Mouse (Mus musculus): ENCODE measurements around the gene Slc2a3.
"Not testable (repeated sequence)": the region's sequence is repeated elsewhere in the genome, so short reads cannot be mapped to it uniquely, and the experiment has no call there.

The Slc2a3 gene

GRCm38 (mm10) chr6:122764446-122765297, 36.8 kb downstream of the Slc2a3 start:
- peak; percentile 93 for DNase-seq (ENCODE audit: low read depth, low spot score)

DNA sequence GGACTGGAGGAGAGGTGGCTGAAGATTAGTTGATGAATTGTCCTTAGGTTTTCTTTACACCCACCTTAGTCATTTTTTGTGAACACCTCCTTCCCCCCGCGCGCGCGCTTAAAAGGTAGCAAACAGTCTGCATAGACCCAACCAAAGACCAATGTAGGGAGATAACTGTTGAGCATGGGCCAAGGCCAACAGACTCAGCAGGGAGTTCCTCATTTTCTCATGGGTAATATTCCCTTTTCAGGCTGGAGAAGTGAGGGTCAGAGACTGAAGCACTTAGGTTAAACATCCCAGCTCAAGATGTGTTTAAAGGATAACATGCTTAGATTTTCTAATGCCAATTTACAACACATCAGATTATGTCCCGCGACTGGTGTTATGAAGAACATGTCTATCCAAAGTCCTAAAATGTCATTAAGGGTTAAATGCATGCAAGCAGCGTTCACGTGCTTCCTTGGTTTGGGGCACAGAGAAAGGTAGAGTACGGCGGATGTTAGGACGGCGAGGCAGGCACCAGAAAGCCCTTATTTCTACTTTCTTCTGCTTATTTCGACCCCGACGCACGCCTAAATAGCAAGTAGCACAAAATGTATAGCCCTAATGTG, 37.5 kb downstream of the Slc2a3 start:
- DNase-seq (ENCODE audit: low read depth, low spot score) = peak; percentile 31

- DNase-seq (ENCODE audit: low read depth, low spot score) = peak; percentile 69
Observed at GRCm38 (mm10) chr6:122762952-122763700, 38.3 kb downstream of the Slc2a3 start.

DNA sequence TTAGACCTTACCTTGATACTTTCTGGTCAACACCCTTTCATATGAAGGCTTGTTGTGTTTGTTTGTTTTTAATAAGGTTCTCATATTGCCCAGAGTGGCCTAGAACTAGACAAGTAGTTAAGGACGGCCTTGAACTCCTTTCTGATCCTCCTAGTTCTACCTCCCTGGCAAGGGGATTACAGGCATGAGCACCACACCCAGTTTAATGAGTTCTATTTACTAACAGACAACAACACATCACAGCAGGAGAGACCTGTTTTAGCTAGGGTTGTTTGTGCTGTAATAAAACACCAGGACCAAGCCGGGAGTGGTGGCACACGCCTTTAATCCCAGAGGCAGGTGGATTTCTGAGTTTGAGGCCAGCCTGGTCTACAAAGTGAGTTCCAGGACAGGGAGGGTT, 39.0 kb downstream of the Slc2a3 start:
- DNase-seq (ENCODE audit: low read depth, low spot score) = peak; percentile 93

DNA sequence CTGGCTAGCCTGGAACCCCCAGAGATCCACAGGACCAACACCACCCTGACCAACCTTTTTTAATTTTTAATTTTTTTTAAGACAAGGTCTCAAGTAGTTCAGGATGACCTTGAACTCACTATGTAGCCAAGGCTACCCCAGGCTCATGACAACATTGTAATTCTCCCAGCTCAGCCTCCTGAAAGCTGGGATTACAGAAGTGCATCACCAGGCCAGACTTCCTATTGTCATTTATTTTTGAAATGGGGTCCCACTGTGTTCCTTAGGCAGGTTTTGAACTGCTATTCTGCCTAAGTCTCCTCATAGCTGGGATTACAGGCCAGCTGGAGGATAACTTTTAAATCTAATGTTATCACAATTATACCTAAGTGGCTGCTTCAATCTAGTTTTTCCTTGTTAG, 39.5 kb downstream of the Slc2a3 start:
- peak; percentile 61 for DNase-seq (ENCODE audit: low read depth, low spot score)

DNA sequence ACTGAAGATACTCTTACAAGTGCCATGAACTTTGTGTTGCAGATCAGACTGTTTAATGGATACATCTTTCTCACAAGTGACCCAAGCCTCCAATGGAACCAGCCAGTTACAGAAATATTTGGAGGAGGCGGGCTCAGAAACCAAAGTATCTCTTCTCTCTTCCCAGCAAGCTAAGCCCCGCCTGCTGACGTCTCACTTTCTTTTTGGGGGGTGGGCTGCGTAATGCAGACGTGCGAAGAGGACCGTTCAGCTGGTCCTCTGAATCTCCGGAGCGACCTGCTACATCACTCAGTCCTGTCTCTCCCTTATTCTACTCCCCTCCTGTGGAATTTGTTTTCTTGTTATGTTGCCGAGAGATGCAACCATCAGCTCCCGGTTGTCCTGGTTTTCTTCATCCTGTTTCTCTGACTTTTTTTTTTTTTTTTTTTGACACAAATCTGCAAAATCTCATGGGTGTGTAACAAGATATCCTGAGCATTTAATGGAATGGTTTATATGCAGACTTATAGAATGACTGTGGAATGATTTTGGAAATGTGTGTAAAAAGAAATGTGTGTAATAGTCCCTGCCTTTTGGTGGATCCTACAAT, 40.3 kb downstream of the Slc2a3 start:
- peak; percentile 91 for DNase-seq (ENCODE audit: low read depth, low spot score)

GRCm38 (mm10) chr6:122758732-122759131, 42.7 kb downstream of the Slc2a3 start:
- no peak for DNase-seq (ENCODE audit: low read depth, low spot score)

GRCm38 (mm10) chr6:122755913-122756312, 45.5 kb downstream of the Slc2a3 start:
- DNase-seq (ENCODE audit: low read depth, low spot score) = no peak

DNA sequence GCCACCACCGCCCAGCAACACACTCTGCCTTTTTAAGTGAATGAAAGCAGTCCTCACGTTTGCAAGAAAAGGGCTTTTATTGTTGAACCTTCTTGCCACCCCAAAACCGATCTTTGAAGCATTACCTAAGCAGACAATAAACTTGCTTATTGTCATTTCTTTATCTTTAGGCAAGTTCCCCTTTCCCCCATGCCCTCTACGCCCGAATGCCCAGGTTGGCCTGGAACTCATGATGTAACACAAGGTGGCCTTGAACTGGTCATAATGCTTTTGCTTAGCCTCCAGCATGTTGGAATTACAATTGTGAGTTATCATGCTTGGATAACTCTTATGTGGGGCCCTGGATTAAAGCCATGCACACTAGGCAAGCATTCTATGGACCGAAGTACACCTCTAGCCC, 50.9 kb downstream of the Slc2a3 start:
- no peak for DNase-seq (ENCODE audit: low read depth, low spot score)

DNA sequence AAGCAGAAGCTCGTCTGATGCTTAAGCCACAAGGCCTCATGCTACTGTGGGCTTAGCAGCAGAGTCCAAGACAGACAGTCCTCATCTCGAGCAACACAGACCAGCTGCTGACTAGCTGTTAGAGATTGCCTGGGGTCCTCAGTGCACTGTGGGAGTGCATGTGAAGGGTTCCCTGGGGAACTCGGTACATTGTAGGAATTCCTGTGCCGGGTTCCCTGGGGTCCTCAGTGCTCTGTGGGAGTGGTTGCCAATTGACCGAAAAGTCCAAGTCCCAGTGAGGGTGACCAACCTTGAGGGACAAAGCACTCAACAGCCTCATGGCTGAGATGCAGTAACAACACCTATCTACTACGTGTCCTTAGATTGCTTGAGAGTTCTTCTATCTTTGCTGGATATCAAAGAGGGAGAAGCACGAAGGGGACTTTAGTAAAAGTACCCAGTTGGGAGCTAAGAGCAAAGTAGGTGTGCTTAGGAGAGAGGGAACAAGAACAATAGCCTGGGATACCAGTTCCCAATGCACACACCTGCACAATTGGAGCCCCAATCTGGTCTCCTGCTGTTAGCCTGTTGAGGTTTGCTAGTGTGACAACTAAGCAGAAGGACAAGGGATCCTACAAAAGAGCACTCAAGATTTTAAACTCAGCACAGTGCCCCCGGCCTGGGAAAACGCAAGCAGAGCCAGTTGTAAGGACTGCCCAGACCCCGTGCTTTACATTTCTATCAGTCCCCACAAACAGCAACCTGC, 56.8 kb downstream of the Slc2a3 start:
- DNase-seq (ENCODE audit: low read depth, low spot score) = peak; percentile 64

- peak; percentile 80 for DNase-seq (ENCODE audit: low read depth, low spot score)
Observed at GRCm38 (mm10) chr6:122743353-122743752, 58.1 kb downstream of the Slc2a3 start.

DNA sequence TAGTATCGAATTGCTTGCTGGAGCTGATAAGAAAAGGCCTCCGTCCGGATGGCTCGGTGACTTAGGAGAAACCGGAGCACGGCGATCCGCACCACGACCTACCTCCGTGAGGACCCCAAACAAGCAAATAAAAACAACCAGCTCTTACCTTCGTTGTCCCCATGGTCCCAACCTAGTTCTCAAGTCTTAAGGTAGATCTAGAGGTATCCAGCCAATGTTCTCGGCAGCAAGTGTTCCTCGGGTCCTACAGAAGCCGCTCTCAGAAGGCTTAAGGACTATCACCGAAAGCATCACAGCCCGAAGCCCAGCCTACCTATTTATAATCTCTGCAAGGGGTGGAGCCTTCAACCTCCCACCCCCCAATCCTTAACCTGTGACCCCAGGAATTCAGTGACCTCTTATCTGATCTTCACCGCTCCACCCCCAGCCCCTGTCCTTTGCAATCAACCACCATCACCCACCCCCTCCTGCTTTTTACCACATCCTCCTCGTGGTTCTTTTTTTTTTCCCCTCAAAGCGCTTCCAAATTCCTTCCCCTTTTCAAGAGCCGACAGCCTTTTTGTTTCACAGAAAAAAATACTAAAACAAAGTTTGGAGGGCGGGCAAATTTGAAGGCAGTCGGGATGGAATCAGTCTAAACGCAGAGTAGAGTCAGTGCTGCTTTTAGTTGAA, 59.1 kb downstream of the Slc2a3 start:
- DNase-seq (ENCODE audit: low read depth, low spot score) = peak; percentile 96

DNA sequence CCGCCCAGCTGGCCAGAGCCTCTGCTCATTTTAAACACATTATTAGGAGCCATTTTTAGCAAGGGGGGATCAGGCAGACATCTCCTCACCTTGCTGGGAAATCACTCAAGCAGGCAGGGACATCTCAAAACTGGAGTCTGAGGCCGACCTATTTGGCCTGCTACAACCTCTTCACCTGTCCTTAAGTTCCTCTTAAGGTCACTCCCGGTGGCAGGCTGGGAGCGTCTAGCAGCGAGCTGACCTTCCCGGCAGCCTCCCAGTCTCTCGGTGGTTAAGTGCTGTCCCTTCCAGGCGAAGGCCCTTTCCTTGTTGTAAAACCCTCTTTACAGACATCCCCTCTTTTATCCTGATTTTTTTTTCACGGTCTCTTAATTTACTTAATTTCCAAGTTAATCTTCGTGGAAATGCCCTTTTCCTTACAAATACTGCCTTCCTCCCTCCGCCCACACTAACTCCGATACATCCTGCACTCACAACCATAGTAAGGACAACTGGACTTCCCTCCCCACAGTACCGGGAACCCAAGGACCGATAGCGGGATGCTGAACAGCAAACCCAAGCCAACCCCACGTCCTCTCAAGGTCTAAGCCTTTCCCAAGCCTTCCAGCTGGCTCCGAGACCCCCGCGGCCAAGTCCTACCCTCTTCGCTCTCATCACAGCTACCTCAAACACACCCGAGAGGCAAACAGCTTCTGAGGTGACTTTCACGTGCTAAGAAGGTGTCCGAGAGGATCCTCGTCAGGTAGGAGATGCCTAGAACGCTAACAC, 59.8 kb downstream of the Slc2a3 start:
- no peak for DNase-seq (ENCODE audit: low read depth, low spot score)

GRCm38 (mm10) chr6:122739952-122740351, 61.5 kb downstream of the Slc2a3 start:
- DNase-seq (ENCODE audit: low read depth, low spot score) = peak; percentile 95

DNA sequence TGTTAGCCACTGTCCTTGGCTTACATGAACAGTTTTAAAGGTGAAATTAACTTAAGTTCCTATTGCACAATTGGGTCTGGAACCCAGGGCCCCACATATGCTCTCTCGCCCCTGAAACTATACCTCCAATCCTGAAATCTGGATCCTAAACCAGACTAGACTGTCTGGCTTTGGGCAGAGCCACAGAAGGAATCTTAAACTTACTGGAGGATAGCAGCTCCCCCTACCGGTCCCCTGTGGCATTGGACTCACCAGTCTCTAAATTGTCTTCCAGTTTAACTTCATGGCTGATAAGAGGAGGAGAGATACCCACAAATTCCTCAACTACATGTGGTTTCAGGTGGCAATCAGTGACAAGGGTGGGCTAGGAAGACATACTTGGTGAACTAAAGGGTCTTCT, 81.5 kb downstream of the Slc2a3 start:
- peak; percentile 88 for DNase-seq (ENCODE audit: low read depth, low spot score)

GRCm38 (mm10) chr6:122718224-122718623, 83.2 kb downstream of the Slc2a3 start:
- DNase-seq (ENCODE audit: low read depth, low spot score) = not testable (repeated sequence)

DNA sequence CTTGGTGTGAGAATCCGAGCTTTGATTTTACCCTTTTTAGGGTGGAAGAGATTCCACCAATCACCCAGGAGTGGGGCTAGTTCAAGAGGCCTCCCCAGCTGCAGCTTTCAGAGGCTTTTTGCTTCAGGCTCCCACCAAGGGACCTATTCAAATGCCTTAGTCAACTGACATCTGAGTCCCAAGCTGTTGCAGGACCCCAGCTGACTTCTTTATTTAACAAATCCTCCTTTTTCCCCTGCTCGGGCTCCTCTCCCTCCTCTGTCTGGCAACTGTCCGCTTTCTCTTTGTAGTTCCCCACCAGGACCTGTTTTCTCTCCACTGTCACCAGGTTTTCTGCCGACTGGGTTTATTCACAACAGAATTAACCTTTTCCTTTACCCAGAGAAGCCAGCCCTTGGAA, 85.6 kb downstream of the Slc2a3 start:
- peak; percentile 81 for DNase-seq (ENCODE audit: low read depth, low spot score)

DNA sequence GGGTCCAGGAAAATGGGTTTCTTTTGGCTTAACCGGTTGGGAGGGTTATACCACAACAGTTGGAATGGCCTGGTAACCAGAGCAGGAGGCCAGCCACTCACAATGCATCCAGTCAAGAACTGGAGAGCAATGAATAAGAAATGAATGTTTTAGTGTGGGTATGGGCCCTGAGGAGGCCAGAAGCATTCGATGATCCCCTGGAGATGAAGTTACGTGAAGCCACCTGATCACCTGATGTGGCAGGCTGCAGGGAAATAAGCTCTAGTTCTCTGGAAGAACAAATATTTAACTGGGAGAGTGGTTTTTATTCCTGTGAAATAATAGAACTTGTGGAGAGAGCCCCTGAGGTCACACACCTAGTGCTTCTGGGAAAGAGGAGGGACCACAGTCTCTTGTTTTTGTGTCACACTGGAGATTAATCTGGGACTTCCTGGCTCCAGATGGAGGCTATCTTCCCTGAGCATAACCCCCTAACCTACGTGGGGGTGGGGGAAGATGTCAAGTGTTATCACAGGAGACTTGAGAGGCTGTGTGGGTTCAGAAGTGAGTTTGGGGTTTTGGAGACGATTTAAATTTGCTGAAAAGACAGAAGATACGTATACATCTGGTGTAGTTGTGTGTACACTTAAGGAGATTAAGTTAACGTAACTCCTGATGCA, 86.6 kb downstream of the Slc2a3 start:
- DNase-seq (ENCODE audit: low read depth, low spot score) = no peak

GRCm38 (mm10) chr6:122713116-122713515, 88.3 kb downstream of the Slc2a3 start:
- DNase-seq (ENCODE audit: low read depth, low spot score) = not testable (repeated sequence)

Data from R1 (cell line).